Mouse (Mus musculus): ENCODE results near the gene Gsk3b.

GRCm38 (mm10) chr16:38080201-38080600 is 8.6 kb upstream of the Gsk3b start:
- TF ChIP-seq POLR2A (IDR thresholded peaks at IDR 0.05; ENCODE audit: low read depth, low read length): no peak
- no peak for TF ChIP-seq USF2 (conservative IDR thresholded peaks at IDR 0.05; ENCODE audit: low read depth, low read length)
- TF ChIP-seq CTCF (conservative IDR thresholded peaks at IDR 0.05 in 1 of 2, IDR thresholded peaks at IDR 0.05 in 1 of 2; ENCODE audit: low read depth in 2 of 2, low read length in 2 of 2): no peak
- no peak for TF ChIP-seq MAX (IDR thresholded peaks at IDR 0.05; ENCODE audit: low read length)
- no peak for TF ChIP-seq MXI1 (IDR thresholded peaks at IDR 0.05; ENCODE audit: low read depth, low read length)
- no peak for TF ChIP-seq UBTF (IDR thresholded peaks at IDR 0.05; ENCODE audit: low read depth, low read length)
- no peak for TF ChIP-seq MAZ (IDR thresholded peaks at IDR 0.05; ENCODE audit: low read depth, low read length)
- no peak for TF ChIP-seq EP300 (IDR thresholded peaks at IDR 0.05; ENCODE audit: low read length)
- TF ChIP-seq ZNF384 (IDR thresholded peaks at IDR 0.05; ENCODE audit: low read depth, low read length): no peak
